In genomic region chr13:112183996-112184395, GRCm38 (mm10) we compare ENCODE assay signal across 28 mouse cellular contexts.
"Had no signal": no experiment of that assay in that cellular context is flagged by ENCODE, and none has a peak within 500 bp of the region (broad histone marks: within the 10 kb centered on the region; RNA-seq: fewer than 3 reads in every experiment).

No protein-coding gene starts in this region.

- H3K27ac ChIP-seq: embryonic facial prominence, embryonic 10.5 days; embryonic facial prominence, embryonic 12.5 days; embryonic facial prominence, embryonic 13.5 days; embryonic facial prominence, embryonic 15.5 days; forebrain, embryonic 10.5 days; forebrain, embryonic 12.5 days; forebrain, embryonic 13.5 days; forebrain, embryonic 15.5 days; gastrocnemius, adult 2 months; heart, adult 2 months had no signal

- H3K4me3 ChIP-seq: embryonic facial prominence, embryonic 10.5 days; embryonic facial prominence, embryonic 12.5 days; embryonic facial prominence, embryonic 13.5 days; embryonic facial prominence, embryonic 15.5 days; erythroblast, embryonic 14.5 days; forebrain, embryonic 10.5 days; forebrain, embryonic 12.5 days; forebrain, embryonic 13.5 days; forebrain, embryonic 15.5 days; gastrocnemius, adult 2 months; heart, adult 2 months had no signal

- H3K36me3 ChIP-seq: embryonic facial prominence, embryonic 10.5 days; embryonic facial prominence, embryonic 12.5 days; embryonic facial prominence, embryonic 13.5 days; embryonic facial prominence, embryonic 15.5 days; forebrain, embryonic 10.5 days; forebrain, embryonic 12.5 days; forebrain, embryonic 15.5 days had no signal

- ATAC-seq: forebrain, embryonic 13.5 days; forebrain, embryonic 14.5 days; forebrain, embryonic 15.5 days; forebrain, embryonic 16.5 days; forebrain, postnatal 0 days had no signal

- DNase-seq: cerebellum, adult 2 months; cerebellum, adult 8-10 months; cerebellum, adult 9-10 months; cerebellum, adult 9-11 months; cerebellum, postnatal 10 days; cerebellum, postnatal 14 days; cerebellum, postnatal 25 days; cerebellum, postnatal 36 days; embryo, embryonic 11 days; forebrain, postnatal 0 days; gastrocnemius, adult 2 months; gastrocnemius, postnatal 10 days; gastrocnemius, postnatal 14 days; gastrocnemius, postnatal 25 days; gastrocnemius, postnatal 36 days; heart, adult 18-20 months; heart, adult 2 months had no signal

- H3K27me3 ChIP-seq: embryonic facial prominence, embryonic 12.5 days; embryonic facial prominence, embryonic 13.5 days; embryonic facial prominence, embryonic 15.5 days; forebrain, embryonic 13.5 days had no signal

- H3K9me3 ChIP-seq: embryonic facial prominence, embryonic 10.5 days; embryonic facial prominence, embryonic 12.5 days; embryonic facial prominence, embryonic 13.5 days; embryonic facial prominence, embryonic 15.5 days; forebrain, embryonic 12.5 days; forebrain, embryonic 13.5 days; forebrain, embryonic 15.5 days had no signal

- H3K4me1 ChIP-seq: forebrain, embryonic 13.5 days had no signal

- H3K9ac ChIP-seq: embryonic facial prominence, embryonic 12.5 days; embryonic facial prominence, embryonic 13.5 days; embryonic facial prominence, embryonic 15.5 days; forebrain, embryonic 12.5 days; forebrain, embryonic 13.5 days; forebrain, embryonic 15.5 days; forebrain, postnatal 0 days had no signal

- H3K4me2 ChIP-seq: embryonic facial prominence, embryonic 12.5 days; embryonic facial prominence, embryonic 13.5 days; embryonic facial prominence, embryonic 15.5 days; forebrain, embryonic 12.5 days; forebrain, embryonic 13.5 days; forebrain, embryonic 15.5 days had no signal
